Mouse (Mus musculus) liver, postnatal 0 days (tissue): ENCODE data around the gene Arrb1. TPM values are rescaled to one million over a fixed set of nuclear protein-coding genes. Genes with fewer than 3 reads are reported as not detected.

Experiments
- ATAC-seq: fragments of 200-750 bp; cut with Nextera tagmentation; 2 replicates; pipeline ENCODE4 v1.8.0; 2017; ENCODE audit warnings: mild to moderate bottlenecking, moderate library complexity
- DNase-seq: peaks from one replicate; pipeline ENCODE4 v3.0.0-alpha.2; 2016
- H3K27ac ChIP-seq: fragments of 300-500 bp; sonication (generic); 2 replicates; pipeline ENCODE4 v1.5.1; 2014; ENCODE audit warnings: antibody characterized with exemption, moderate library complexity, mild to moderate bottlenecking, low read depth
- H3K27me3 ChIP-seq: fragments of 300-500 bp; sonication (generic); 2 replicates; pipeline ENCODE4 v1.6.1; 2014; ENCODE audit warnings: low read length, control low read depth, mixed read lengths; ENCODE audit not compliant: insufficient read depth
- H3K36me3 ChIP-seq: fragments of 300-500 bp; sonication (generic); replicated peaks from 2 replicates; pipeline ENCODE4 v1.6.1; 2014; ENCODE audit warnings: mild to moderate bottlenecking, control low read depth, low read length, moderate library complexity, mixed read lengths; ENCODE audit not compliant: insufficient read depth
- H3K4me1 ChIP-seq: fragments of 300-500 bp; sonication (generic); 2 replicates; pipeline ENCODE4 v1.6.1; 2014; ENCODE audit warnings: antibody characterized with exemption, mild to moderate bottlenecking, control low read depth; ENCODE audit not compliant: insufficient read depth
- H3K4me2 ChIP-seq: fragments of 300-500 bp; sonication (generic); 2 replicates; pipeline ENCODE4 v1.6.1; 2014; ENCODE audit warnings: low read depth, mild to moderate bottlenecking, low read length, moderate library complexity, mixed read lengths
- H3K4me3 ChIP-seq: fragments of 300-500 bp; sonication (generic); 2 replicates; pipeline ENCODE4 v1.5.1; 2014; ENCODE audit warnings: low read depth, low read length
- H3K9ac ChIP-seq: fragments of 300-500 bp; sonication (generic); replicated peaks from 2 replicates; pipeline ENCODE4 v1.6.1; 2014; ENCODE audit warnings: mild to moderate bottlenecking, moderate library complexity
- H3K9me3 ChIP-seq: fragments of 300-500 bp; sonication (generic); 2 replicates; pipeline ENCODE4 v1.6.1; 2016; ENCODE audit warnings: mild to moderate bottlenecking, control low read depth, low read length, mixed read lengths
- CTCF ChIP-seq: sonication (generic); IDR thresholded peaks from 2 replicates; pipeline ENCODE4 v1.5.1; 2016; ENCODE audit warnings: antibody characterized with exemption, low read depth
- EP300 ChIP-seq: IDR thresholded peaks from 2 replicates; pipeline ENCODE4 v1.6.1; 2016; ENCODE audit warnings: antibody characterized with exemption, low read depth, mild to moderate bottlenecking
- WGBS: fragments of 180-500 bp; shearing (Covaris S2); extraction: QIAGEN DNeasy Blood & Tissue Kit; methylation state at CpG from one replicate; pipeline ENCODE4 v1.1.7; 2014; ENCODE audit not compliant: insufficient replicate concordance; 5-methylcytosine and 5-hydroxymethylcytosine counted together
- polyA plus RNA-seq: library from polyadenylated mRNA; unstranded; fragments of >200 nt; fragmentation: Nextera tagmentation; extraction: Ambion mirVana; gene quantifications from 2 replicates; pipeline ENCODE4 v1.2.1, GENCODE M21; 2015

Gene Arrb1
- polyA plus RNA-seq, 1 experiment from 2014 or later, result 21.8 TPM

GRCm38 (mm10) chr7:99627366-99627765 lies 92.1 kb downstream of the Arrb1 start:
- H3K9ac ChIP-seq, result no peak overlapping the region

GRCm38 (mm10) chr7:99632286-99632685 lies 97.0 kb downstream of the Arrb1 start:
- no peak for DNase-seq
- Histone ChIP-seq H3K9ac (no peak overlapping the region), H3K4me3 (no peak overlapping the region), H3K36me3 (no peaks in the 10 kb centered on the region), H3K27ac (no peak overlapping the region), H3K4me1 (no peaks in the 10 kb centered on the region), H3K27me3 (peaks cover 21% of the 10 kb centered on the region), H3K4me2 (no peak overlapping the region), H3K9me3 (no peaks in the 10 kb centered on the region)
- 19% methylated on average over 6 of the region's 6 CpGs for WGBS
- TF ChIP-seq CTCF, result no peak
- TF ChIP-seq EP300, result no peak
- ATAC-seq, result no peak

More at GRCm38 (mm10) chr7:99627366-99627765, 92.1 kb downstream of the Arrb1 start:
- 9% methylated on average over 7 of the region's 7 CpGs for WGBS
- TF ChIP-seq EP300, result no peak
- no peak overlapping the region for H3K4me3 ChIP-seq
- no peak overlapping the region for H3K27ac ChIP-seq
- no peaks in the 10 kb centered on the region for H3K36me3 ChIP-seq
- peaks cover 63% of the 10 kb centered on the region for H3K27me3 ChIP-seq
- ATAC-seq (no peak), DNase-seq (no peak)
- H3K4me1 ChIP-seq, result peaks cover 15% of the 10 kb centered on the region
- H3K9me3 ChIP-seq, result no peaks in the 10 kb centered on the region
- H3K4me2 ChIP-seq, result no peak overlapping the region

GRCm38 (mm10) chr7:99633966-99634665 lies 98.8 kb downstream of the Arrb1 start:
- no peak for ATAC-seq
- H3K4me3 ChIP-seq, result no peak overlapping the region
- H3K4me1 ChIP-seq, result no peaks in the 10 kb centered on the region
- 0 out of 2 replicates have a peak, but pooled peaks cover 6% of the 10 kb centered on the region for H3K27me3 ChIP-seq
- no peaks in the 10 kb centered on the region for H3K9me3 ChIP-seq
- TF ChIP-seq EP300 (no peak), CTCF (no peak)
- no peak overlapping the region for H3K9ac ChIP-seq
- H3K4me2 ChIP-seq, result no peak overlapping the region
- H3K27ac ChIP-seq, result no peak overlapping the region
- WGBS, result 68% methylated on average over 8 of the region's 8 CpGs
- DNase-seq, result no peak
- no peaks in the 10 kb centered on the region for H3K36me3 ChIP-seq

- Histone ChIP-seq H3K27ac (no peak overlapping the region), H3K4me1 (no peaks in the 10 kb centered on the region), H3K36me3 (no peaks in the 10 kb centered on the region), H3K4me2 (no peak overlapping the region), H3K27me3 (0 out of 2 replicates have a peak, but pooled peaks cover 2% of the 10 kb centered on the region), H3K9ac (no peak overlapping the region), H3K9me3 (no peaks in the 10 kb centered on the region), H3K4me3 (no peak overlapping the region)
- WGBS, result 55% methylated on average over 4 of the region's 4 CpGs
- DNase-seq (no peak), ATAC-seq (no peak)
- TF ChIP-seq EP300 (no peak), CTCF (no peak)
These were observed 106.0 kb downstream of the Arrb1 start for GRCm38 (mm10) chr7:99641245-99641644.

- H3K4me2 ChIP-seq, result no peak overlapping the region
These were observed 106.8 kb downstream of the Arrb1 start for GRCm38 (mm10) chr7:99642078-99642477.

GRCm38 (mm10) chr7:99644701-99645100 lies 109.4 kb downstream of the Arrb1 start:
- Histone ChIP-seq H3K9ac (no peak overlapping the region), H3K27ac (no peak overlapping the region), H3K9me3 (no peaks in the 10 kb centered on the region), H3K36me3 (no peaks in the 10 kb centered on the region), H3K4me2 (no peak overlapping the region), H3K4me3 (no peak overlapping the region), H3K4me1 (no peaks in the 10 kb centered on the region), H3K27me3 (no peaks in the 10 kb centered on the region)
- WGBS, result 79% methylated on average over 7 of the region's 7 CpGs
- no peak for TF ChIP-seq EP300
- ATAC-seq (no peak), DNase-seq (no peak)

More at GRCm38 (mm10) chr7:99642078-99642477, 106.8 kb downstream of the Arrb1 start:
- WGBS, result 25% methylated on average over 3 of the region's 3 CpGs
- DNase-seq (no peak), ATAC-seq (0 out of 2 replicates have a peak, but pooled peaks have one; percentile 15)
- no peaks in the 10 kb centered on the region for H3K4me1 ChIP-seq
- no peak overlapping the region for H3K27ac ChIP-seq
- no peak overlapping the region for H3K9ac ChIP-seq
- H3K27me3 ChIP-seq, result 0 out of 2 replicates have a peak, but pooled peaks cover 2% of the 10 kb centered on the region
- no peak for TF ChIP-seq CTCF
- TF ChIP-seq EP300, result no peak
- no peaks in the 10 kb centered on the region for H3K9me3 ChIP-seq
- no peak overlapping the region for H3K4me3 ChIP-seq
- no peaks in the 10 kb centered on the region for H3K36me3 ChIP-seq
